Mouse (Mus musculus): ENCODE measurements around the gene Gnb5.

DNA sequence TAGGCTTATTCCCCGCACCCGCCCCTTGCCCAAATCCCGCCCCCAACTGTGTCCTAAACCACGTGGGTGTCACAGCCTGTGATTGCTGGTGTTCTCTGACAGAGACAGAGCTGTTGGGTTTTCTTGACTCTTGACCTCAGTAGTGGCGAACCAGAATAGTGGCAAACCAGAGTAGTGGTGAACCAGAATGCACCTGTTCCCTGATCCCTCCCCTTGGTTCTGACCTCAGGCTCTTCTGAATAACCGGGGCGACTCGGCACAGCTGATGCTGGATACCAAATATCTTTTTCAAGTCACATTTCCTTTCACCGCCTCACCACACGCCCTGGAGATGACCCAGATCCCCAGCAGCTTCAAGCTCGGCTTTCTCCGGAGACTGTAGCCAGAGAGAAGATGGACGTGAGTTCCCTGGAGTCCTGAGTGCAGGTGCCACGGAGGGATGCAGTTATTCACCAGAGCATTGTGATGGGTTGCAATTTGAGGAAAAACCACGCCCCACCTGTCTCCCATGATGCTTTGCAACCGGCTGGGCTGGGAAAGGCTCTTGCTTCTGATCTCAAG, 2.3 kb upstream of the Gnb5 start:
- TF ChIP-seq POLR2A (IDR thresholded peaks at IDR 0.05; ENCODE audit: extremely low read depth, insufficient read depth, low read length), result no peak
- TF ChIP-seq CTCF (IDR thresholded peaks at IDR 0.05; ENCODE audit: low read depth, low read length), result no peak

Data from liver, adult 2 months (tissue).